Mouse (Mus musculus): ENCODE measurements at regions not wholly inside any gene's neighbourhood (a gene's known extent, or its start where the extent isn't known, plus 50 kb on each side); places are given as distances from the start of the nearest gene placed in this dataset.

GRCm38 (mm10) chr3:143674446-143674845 is 530.6 kb downstream of the Lmo4 start:
- no peak for DNase-seq

- DNase-seq: no peak
Observed at GRCm38 (mm10) chr3:143662041-143662685, 542.9 kb downstream of the Lmo4 start.

- peak; percentile 9 for DNase-seq
Observed at GRCm38 (mm10) chr3:143659421-143659978, 545.5 kb downstream of the Lmo4 start.

- no peak for DNase-seq
Observed at GRCm38 (mm10) chr3:143647237-143647636, 557.8 kb downstream of the Lmo4 start.

- no peak for DNase-seq
Observed at GRCm38 (mm10) chr3:143646836-143647235, 558.2 kb downstream of the Lmo4 start.

- no peak for DNase-seq
Observed at GRCm38 (mm10) chr3:143633036-143633435, 572.0 kb downstream of the Lmo4 start.

- no peak for DNase-seq
Observed at GRCm38 (mm10) chr3:143631183-143631582, 573.8 kb downstream of the Lmo4 start.

- no peak for DNase-seq
Observed at GRCm38 (mm10) chr3:143624906-143625305, 580.1 kb downstream of the Lmo4 start.

GRCm38 (mm10) chr3:143622275-143622674 is 582.7 kb downstream of the Lmo4 start:
- DNase-seq: no peak

GRCm38 (mm10) chr3:143619125-143619524 is 585.9 kb downstream of the Lmo4 start:
- DNase-seq: no peak

- no peak for DNase-seq
Observed at GRCm38 (mm10) chr3:143614895-143615294, 590.1 kb downstream of the Lmo4 start.

GRCm38 (mm10) chr3:143614004-143614403 is 591.0 kb downstream of the Lmo4 start:
- DNase-seq: no peak

- DNase-seq: no peak
Observed at GRCm38 (mm10) chr3:143609673-143610072, 595.3 kb downstream of the Lmo4 start.

- peak; percentile 53 for DNase-seq
Observed at GRCm38 (mm10) chr3:143599120-143599519, 605.9 kb downstream of the Lmo4 start.

GRCm38 (mm10) chr3:143596949-143597593 is 607.9 kb downstream of the Lmo4 start:
- no peak for DNase-seq

GRCm38 (mm10) chr3:143596011-143596683 is 608.9 kb downstream of the Lmo4 start:
- no peak for DNase-seq

GRCm38 (mm10) chr3:143595081-143595480 is 609.9 kb downstream of the Lmo4 start:
- DNase-seq: no peak

GRCm38 (mm10) chr3:143594676-143595075 is 610.3 kb downstream of the Lmo4 start:
- DNase-seq: no peak

GRCm38 (mm10) chr3:143586653-143587052 is 618.4 kb downstream of the Lmo4 start:
- no peak for DNase-seq

- no peak for DNase-seq
Observed at GRCm38 (mm10) chr3:143584692-143585603, 620.1 kb downstream of the Lmo4 start.

- DNase-seq: no peak
Observed at GRCm38 (mm10) chr3:143576338-143577007, 628.5 kb downstream of the Lmo4 start.

- no peak for DNase-seq
Observed at GRCm38 (mm10) chr3:143575737-143576136, 629.3 kb downstream of the Lmo4 start.
